Mouse (Mus musculus): Measurements from ENCODE around the gene Ocm. TPM values are rescaled to one million over a fixed set of nuclear protein-coding genes. Genes with fewer than 3 reads are reported as not detected.

Ocm gene
- polyA plus RNA-seq, 1 experiment from 2014 or later: not detected

- no peaks in the 10 kb centered on the region for H3K36me3 ChIP-seq (ENCODE audit: control insufficient read depth, insufficient read depth)
- no peaks in the 10 kb centered on the region for H3K4me1 ChIP-seq (replicated peaks; ENCODE audit: control insufficient read depth, insufficient read depth, low read length)
- no peak overlapping the region for H3K4me2 ChIP-seq (replicated peaks; ENCODE audit: low read depth)
- ATAC-seq: no peak
- no peaks in the 10 kb centered on the region for H3K9me3 ChIP-seq (ENCODE audit: control insufficient read depth)
- no peak overlapping the region for H3K4me3 ChIP-seq (ENCODE audit: low read depth, low read length)
- H3K27me3 ChIP-seq (replicated peaks; ENCODE audit: control insufficient read depth, insufficient read depth, low read length): no peaks in the 10 kb centered on the region
- peak; percentile 66 for TF ChIP-seq CTCF (IDR thresholded peaks at IDR 0.05; ENCODE audit: low read depth)
- no peak overlapping the region for H3K27ac ChIP-seq (ENCODE audit: low read depth, low read length)
- H3K9ac ChIP-seq (ENCODE audit: low read depth, low read length): no peak overlapping the region
Measured at GRCm38 (mm10) chr5:144051268-144051667, 24.8 kb upstream of the Ocm start.

GRCm38 (mm10) chr5:144049881-144050280, 23.4 kb upstream of the Ocm start:
- no peak for ATAC-seq
- Histone ChIP-seq H3K27ac (ENCODE audit: low read depth, low read length) (no peak overlapping the region), H3K4me1 (replicated peaks; ENCODE audit: control insufficient read depth, insufficient read depth, low read length) (no peaks in the 10 kb centered on the region), H3K36me3 (ENCODE audit: control insufficient read depth, insufficient read depth) (no peaks in the 10 kb centered on the region), H3K27me3 (replicated peaks; ENCODE audit: control insufficient read depth, insufficient read depth, low read length) (no peaks in the 10 kb centered on the region), H3K9me3 (ENCODE audit: control insufficient read depth) (no peaks in the 10 kb centered on the region), H3K9ac (ENCODE audit: low read depth, low read length) (no peak overlapping the region), H3K4me2 (replicated peaks; ENCODE audit: low read depth) (no peak overlapping the region), H3K4me3 (ENCODE audit: low read depth, low read length) (no peak overlapping the region)
- TF ChIP-seq CTCF (IDR thresholded peaks at IDR 0.05; ENCODE audit: low read depth): no peak
- WGBS: 59% methylated on average over 3 of the region's 3 CpGs

GRCm38 (mm10) chr5:144047324-144047723, 20.9 kb upstream of the Ocm start:
- Histone ChIP-seq H3K36me3 (ENCODE audit: control insufficient read depth, insufficient read depth) (no peaks in the 10 kb centered on the region), H3K27ac (ENCODE audit: low read depth, low read length) (no peak overlapping the region), H3K4me2 (replicated peaks; ENCODE audit: low read depth) (no peak overlapping the region), H3K9me3 (ENCODE audit: control insufficient read depth) (no peaks in the 10 kb centered on the region), H3K4me3 (ENCODE audit: low read depth, low read length) (no peak overlapping the region), H3K4me1 (replicated peaks; ENCODE audit: control insufficient read depth, insufficient read depth, low read length) (no peaks in the 10 kb centered on the region), H3K27me3 (replicated peaks; ENCODE audit: control insufficient read depth, insufficient read depth, low read length) (no peaks in the 10 kb centered on the region), H3K9ac (ENCODE audit: low read depth, low read length) (no peak overlapping the region)
- no peak for ATAC-seq
- WGBS: 67% methylated on average over 13 of the region's 13 CpGs
- no peak for TF ChIP-seq CTCF (IDR thresholded peaks at IDR 0.05; ENCODE audit: low read depth)

GRCm38 (mm10) chr5:144043166-144043565, 16.7 kb upstream of the Ocm start:
- H3K27ac ChIP-seq (ENCODE audit: low read depth, low read length): no peak overlapping the region
- no peaks in the 10 kb centered on the region for H3K4me1 ChIP-seq (replicated peaks; ENCODE audit: control insufficient read depth, insufficient read depth, low read length)
- H3K4me2 ChIP-seq (replicated peaks; ENCODE audit: low read depth): no peak overlapping the region
- no peak for ATAC-seq
- no peaks in the 10 kb centered on the region for H3K27me3 ChIP-seq (replicated peaks; ENCODE audit: control insufficient read depth, insufficient read depth, low read length)
- H3K9ac ChIP-seq (ENCODE audit: low read depth, low read length): no peak overlapping the region
- no peaks in the 10 kb centered on the region for H3K36me3 ChIP-seq (ENCODE audit: control insufficient read depth, insufficient read depth)
- 78% methylated on average over 11 of the region's 11 CpGs for WGBS
- TF ChIP-seq CTCF (IDR thresholded peaks at IDR 0.05; ENCODE audit: low read depth): no peak
- no peaks in the 10 kb centered on the region for H3K9me3 ChIP-seq (ENCODE audit: control insufficient read depth)
- no peak overlapping the region for H3K4me3 ChIP-seq (ENCODE audit: low read depth, low read length)

- no peaks in the 10 kb centered on the region for H3K27me3 ChIP-seq (replicated peaks; ENCODE audit: control insufficient read depth, insufficient read depth, low read length)
- no peaks in the 10 kb centered on the region for H3K4me1 ChIP-seq (replicated peaks; ENCODE audit: control insufficient read depth, insufficient read depth, low read length)
- H3K4me2 ChIP-seq (replicated peaks; ENCODE audit: low read depth): peak overlapping the region; percentile 38; the same call in 1 of the 2 replicates
- H3K36me3 ChIP-seq (ENCODE audit: control insufficient read depth, insufficient read depth): no peaks in the 10 kb centered on the region
- peak; percentile 95 for TF ChIP-seq CTCF (IDR thresholded peaks at IDR 0.05; ENCODE audit: low read depth)
- H3K27ac ChIP-seq (ENCODE audit: low read depth, low read length): no peak overlapping the region
- ATAC-seq: peak; percentile 38; the same call in 1 of the 2 replicates
- 46% methylated on average over 11 of the region's 11 CpGs for WGBS
- no peak overlapping the region for H3K9ac ChIP-seq (ENCODE audit: low read depth, low read length)
- H3K9me3 ChIP-seq (ENCODE audit: control insufficient read depth): no peaks in the 10 kb centered on the region
- no peak overlapping the region for H3K4me3 ChIP-seq (ENCODE audit: low read depth, low read length)
Measured at GRCm38 (mm10) chr5:144040720-144041364, 14.4 kb upstream of the Ocm start.

GRCm38 (mm10) chr5:144039886-144040285, 13.4 kb upstream of the Ocm start:
- Histone ChIP-seq H3K27me3 (replicated peaks; ENCODE audit: control insufficient read depth, insufficient read depth, low read length) (no peaks in the 10 kb centered on the region), H3K4me2 (replicated peaks; ENCODE audit: low read depth) (no peak overlapping the region), H3K4me3 (ENCODE audit: low read depth, low read length) (no peak overlapping the region), H3K36me3 (ENCODE audit: control insufficient read depth, insufficient read depth) (no peaks in the 10 kb centered on the region), H3K27ac (ENCODE audit: low read depth, low read length) (no peak overlapping the region), H3K9ac (ENCODE audit: low read depth, low read length) (no peak overlapping the region), H3K9me3 (ENCODE audit: control insufficient read depth) (no peaks in the 10 kb centered on the region), H3K4me1 (replicated peaks; ENCODE audit: control insufficient read depth, insufficient read depth, low read length) (no peaks in the 10 kb centered on the region)
- no peak for ATAC-seq
- no peak for TF ChIP-seq CTCF (IDR thresholded peaks at IDR 0.05; ENCODE audit: low read depth)
- 89% methylated on average over 5 of the region's 5 CpGs for WGBS
